Mouse (Mus musculus) ES-E14 (cell line): ENCODE data around the gene Ncln. TPM values are rescaled to one million over a fixed set of nuclear protein-coding genes. Genes with fewer than 3 reads are reported as not detected.

Experiments
- DNase-seq: peaks from one replicate; pipeline ENCODE4 v3.0.0-alpha.2; 2013; ENCODE audit warnings: low read depth, low spot score
- H3K27ac ChIP-seq: 2 replicates; pipeline ENCODE4 v1.5.1; 2012; ENCODE audit warnings: low read depth, mild to moderate bottlenecking, low read length, moderate library complexity, mixed read lengths; ENCODE audit not compliant: poor library complexity, insufficient read depth, severe bottlenecking
- H3K36me3 ChIP-seq: 2 replicates; pipeline ENCODE4 v1.6.1; 2012; ENCODE audit warnings: mild to moderate bottlenecking, low read length, moderate library complexity, mixed read lengths; ENCODE audit not compliant: control insufficient read depth, poor library complexity, insufficient read depth, severe bottlenecking
- H3K4me1 ChIP-seq, 2 experiments: fragments of 150-350 bp in 1 of 2; sonication (generic) in 1 of 2; 2 replicates each; pipeline ENCODE4 v1.6.1; 2012; ENCODE audit warnings: low read length in 2 of 2, mild to moderate bottlenecking in 1 of 2, mixed read lengths in 1 of 2; ENCODE audit not compliant: control insufficient read depth in 2 of 2, insufficient read depth in 2 of 2, poor library complexity in 1 of 2
- H3K4me3 ChIP-seq, 2 experiments: fragments of 150-350 bp in 1 of 2; sonication (generic) in 1 of 2; 2 replicates each; pipeline ENCODE4 v1.5.1; 2012; ENCODE audit warnings: low read length in 2 of 2, low read depth in 1 of 2, mild to moderate bottlenecking in 1 of 2, mixed read lengths in 1 of 2; ENCODE audit not compliant: insufficient read depth in 1 of 2, poor library complexity in 1 of 2, severe bottlenecking in 1 of 2
- H3K9ac ChIP-seq: 2 replicates; pipeline ENCODE4 v1.6.1; 2012; ENCODE audit warnings: low read depth, mild to moderate bottlenecking, low read length, mixed read lengths; ENCODE audit not compliant: poor library complexity, insufficient read depth, severe bottlenecking
- H3K9me3 ChIP-seq: fragments of 150-350 bp; sonication (generic); 2 replicates; pipeline ENCODE4 v1.6.1; 2012; ENCODE audit warnings: low read depth, mild to moderate bottlenecking, low read length; ENCODE audit not compliant: control insufficient read depth, insufficient read depth
- CHD2 ChIP-seq: IDR thresholded peaks from 2 replicates; pipeline ENCODE4 v1.6.1; 2014; ENCODE audit warnings: mild to moderate bottlenecking, low read depth, low read length, inconsistent platforms
- HCFC1 ChIP-seq: IDR thresholded peaks from 2 replicates; pipeline ENCODE4 v1.6.1; 2012; ENCODE audit warnings: low read length, inconsistent platforms, borderline replicate concordance; ENCODE audit not compliant: insufficient read depth
- MAFK ChIP-seq: IDR thresholded peaks from 2 replicates; pipeline ENCODE4 v1.6.1; 2014; ENCODE audit warnings: mild to moderate bottlenecking, low read depth, low read length, inconsistent platforms; ENCODE audit not compliant: insufficient read depth
- ZC3H11A ChIP-seq: IDR thresholded peaks from 2 replicates; pipeline ENCODE4 v1.6.1; 2012; ENCODE audit warnings: low read depth, mild to moderate bottlenecking, inconsistent platforms, low read length, borderline replicate concordance
- ZNF384 ChIP-seq: IDR thresholded peaks from 2 replicates; pipeline ENCODE4 v1.6.1; 2012; ENCODE audit warnings: low read depth, low read length, inconsistent platforms
- in situ Hi-C, 2 experiments: fragments of 600-800 bp; cut with MboI; formaldehyde crosslinking; loops; one replicate each; pipeline ENCODE4 v1.15.1; 2025; ENCODE audit warnings: low sequenced_read_pairs in 2 of 2, inconsistent platforms in 1 of 2; ENCODE audit not compliant: unreplicated experiment in 2 of 2
- total RNA-seq: library from RNA; depleted of rRNA; stranded (reverse); fragments of 300-350 nt; gene quantifications from 2 replicates; pipeline ENCODE4 v1.2.3, GENCODE M21; 2012

The Ncln gene
- total RNA-seq, 1 experiment: 254 TPM

GRCm38 (mm10) chr10:81459399-81459798, 36.8 kb downstream of the Ncln start:
- Histone ChIP-seq H3K4me1 (peaks cover 4 to 21% of the 10 kb centered on the region in 2 experiments; a peak in 3 of 4 replicates), H3K9ac (no peak overlapping the region), H3K27ac (no peak overlapping the region), H3K4me3 (no peak overlapping the region), H3K36me3 (no peaks in the 10 kb centered on the region), H3K9me3 (no peaks in the 10 kb centered on the region)
- in situ Hi-C loops: no loop called here
- DNase-seq: no peak
- TF ChIP-seq MAFK (no peak), CHD2 (no peak), HCFC1 (no peak), ZNF384 (no peak), ZC3H11A (no peak)

- Histone ChIP-seq H3K27ac (no peak overlapping the region), H3K4me1 (peaks cover 4 to 14% of the 10 kb centered on the region in 2 experiments; a peak in 3 of 4 replicates), H3K9ac (no peak overlapping the region), H3K36me3 (no peaks in the 10 kb centered on the region), H3K9me3 (no peaks in the 10 kb centered on the region), H3K4me3 (no peak overlapping the region)
- TF ChIP-seq CHD2 (no peak), HCFC1 (no peak), ZC3H11A (no peak), MAFK (no peak), ZNF384 (no peak)
- DNase-seq: no peak
- in situ Hi-C loops: no loop called here
Observed at GRCm38 (mm10) chr10:81458267-81458666, 37.9 kb downstream of the Ncln start.

GRCm38 (mm10) chr10:81457624-81458023, 38.6 kb downstream of the Ncln start:
- no peak for TF ChIP-seq ZC3H11A
- TF ChIP-seq CHD2: no peak
- TF ChIP-seq ZNF384: no peak
- TF ChIP-seq HCFC1: no peak
- no peak for TF ChIP-seq MAFK
- Histone ChIP-seq H3K9me3 (no peaks in the 10 kb centered on the region), H3K27ac (no peak overlapping the region), H3K4me1 (peaks cover 4 to 11% of the 10 kb centered on the region in 2 experiments; a peak in 3 of 4 replicates), H3K4me3 (no peak overlapping the region), H3K36me3 (no peaks in the 10 kb centered on the region), H3K9ac (no peak overlapping the region)
- in situ Hi-C loops: no loop called here
- DNase-seq: no peak

- H3K9ac ChIP-seq: no peak overlapping the region
- TF ChIP-seq CHD2 (no peak), HCFC1 (no peak), ZNF384 (no peak), ZC3H11A (no peak), MAFK (no peak)
- in situ Hi-C loops: no loop called here
- H3K9me3 ChIP-seq: no peaks in the 10 kb centered on the region
- H3K27ac ChIP-seq: no peak overlapping the region
- H3K4me3 ChIP-seq: no peak overlapping the region
- DNase-seq: no peak
- H3K36me3 ChIP-seq: no peaks in the 10 kb centered on the region
- H3K4me1 ChIP-seq: peaks cover 1 to 6% of the 10 kb centered on the region in 2 experiments; a peak in 3 of 4 replicates
Observed at GRCm38 (mm10) chr10:81456983-81457563, 39.1 kb downstream of the Ncln start.
